Mouse (Mus musculus): Measurements from ENCODE around the gene Zfp92.
"Not testable (repeated sequence)": the region's sequence is repeated elsewhere in the genome, so short reads cannot be mapped to it uniquely, and the experiment has no call there.

The Zfp92 gene

DNA sequence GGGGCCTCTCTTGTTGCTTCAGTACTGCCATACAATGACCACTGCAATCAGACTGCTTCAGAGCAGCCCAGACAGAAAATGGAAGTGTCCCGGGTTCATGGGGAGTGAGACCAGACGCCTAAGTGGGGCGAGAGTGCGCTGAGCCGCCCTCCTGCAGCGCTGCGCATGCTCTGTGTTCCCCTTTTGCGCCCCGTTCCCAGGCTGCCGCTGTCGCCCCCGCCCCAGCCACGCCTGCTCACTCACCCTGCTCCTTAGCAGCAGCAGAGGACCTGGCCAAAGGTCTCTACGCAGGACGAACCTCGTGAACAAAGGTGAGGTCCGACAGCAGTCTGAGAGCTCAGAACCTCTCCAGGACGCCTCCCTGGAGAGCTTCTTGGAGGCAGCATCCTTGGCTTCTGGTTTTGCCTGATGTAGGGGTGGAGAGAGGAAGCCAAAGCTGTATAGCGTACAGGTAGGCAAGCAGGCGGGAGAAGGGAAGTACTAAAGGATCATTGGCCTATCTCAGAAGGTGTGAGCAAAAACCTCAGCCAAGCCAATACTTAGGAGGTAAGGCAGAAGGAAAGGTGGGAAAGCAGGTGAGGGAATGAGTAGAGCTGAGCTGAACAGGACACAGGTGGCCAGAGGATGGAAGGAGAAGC is at the start of gene Zfp92:
Gene Zfp92, plus strand, starts transcription at position 217 of the 638 bp plus-strand sequence.
- peak in 1 of 2 experiments; percentile 25 for DNase-seq

DNA sequence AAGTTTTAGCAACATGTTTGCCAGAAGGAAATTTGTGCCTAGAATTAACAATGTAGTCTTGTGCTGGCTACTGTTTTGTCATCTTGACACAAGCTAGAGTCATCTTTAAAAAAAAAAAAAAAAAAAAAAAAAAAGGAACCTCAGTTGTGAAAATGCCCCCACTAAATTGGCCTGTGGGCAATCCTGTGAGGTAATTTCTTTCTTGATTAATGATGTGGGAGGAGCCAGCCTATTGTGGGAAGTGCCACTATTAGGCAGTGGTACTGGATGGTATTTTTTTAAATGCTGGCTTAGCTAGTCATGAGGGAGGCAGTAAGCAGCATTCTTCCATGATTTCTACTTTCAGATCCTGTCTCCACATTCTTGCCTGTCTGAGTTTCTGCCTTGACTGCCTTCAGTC is 47.6 kb upstream of the Zfp92 start:
- DNase-seq = no peak

DNA sequence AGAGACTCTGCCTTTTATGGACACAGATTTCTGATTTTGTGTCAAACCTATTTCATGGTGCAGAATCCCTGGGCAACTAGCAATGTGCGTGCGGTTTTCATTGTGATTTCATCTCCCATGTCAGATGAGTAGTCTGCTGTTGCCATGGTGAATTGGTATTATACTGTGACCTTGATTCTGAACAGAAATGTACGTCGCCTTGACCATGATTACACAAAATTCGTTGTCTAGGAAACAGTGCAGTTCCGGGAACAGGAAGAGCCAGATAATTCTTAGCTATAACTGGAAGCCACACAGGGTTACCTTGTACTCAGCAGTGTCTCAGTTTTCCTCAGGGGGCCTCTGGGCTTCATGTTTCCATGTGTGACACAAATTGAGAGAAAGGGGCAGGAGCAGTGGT is 26.5 kb upstream of the Zfp92 start:
- no peak for DNase-seq

DNA sequence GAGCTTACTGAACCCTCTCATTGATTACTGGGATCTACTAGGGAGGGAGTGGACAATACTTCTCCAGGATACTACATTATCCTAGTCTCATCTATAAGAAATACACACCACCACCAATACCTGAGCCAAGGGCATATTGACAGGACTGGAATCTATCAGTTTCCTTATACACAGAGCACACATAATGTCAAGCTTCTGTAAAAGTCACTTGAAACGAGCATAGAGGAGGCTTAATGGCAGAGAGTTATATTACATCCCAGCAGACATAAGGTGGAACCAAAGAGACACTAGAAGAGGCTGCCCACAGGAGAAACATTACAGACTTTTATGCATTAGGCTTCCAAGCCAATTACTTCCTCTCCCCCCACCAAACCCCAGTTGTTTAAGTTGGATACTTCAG is 26.0 kb upstream of the Zfp92 start:
- no peak for DNase-seq

DNA sequence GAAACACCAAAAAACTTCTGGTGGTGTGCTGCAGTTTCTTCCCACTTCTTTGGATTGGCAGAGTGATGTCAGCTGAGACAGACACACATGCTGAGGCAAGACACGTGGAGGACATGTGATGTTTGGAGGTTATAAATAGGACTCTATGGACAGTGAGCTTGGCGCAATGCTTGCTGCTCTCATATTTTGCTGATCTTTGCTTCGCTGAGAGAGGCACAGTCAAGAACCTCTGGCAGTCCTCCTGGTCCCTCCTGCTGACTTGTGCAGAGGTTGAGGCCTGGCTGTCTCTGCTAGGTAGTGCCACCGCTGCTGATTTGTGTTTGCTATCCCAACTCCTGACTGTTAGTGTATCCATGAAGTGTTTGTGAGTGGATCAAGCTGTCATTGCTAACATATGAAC is 19.4 kb upstream of the Zfp92 start:
- DNase-seq = no peak

DNA sequence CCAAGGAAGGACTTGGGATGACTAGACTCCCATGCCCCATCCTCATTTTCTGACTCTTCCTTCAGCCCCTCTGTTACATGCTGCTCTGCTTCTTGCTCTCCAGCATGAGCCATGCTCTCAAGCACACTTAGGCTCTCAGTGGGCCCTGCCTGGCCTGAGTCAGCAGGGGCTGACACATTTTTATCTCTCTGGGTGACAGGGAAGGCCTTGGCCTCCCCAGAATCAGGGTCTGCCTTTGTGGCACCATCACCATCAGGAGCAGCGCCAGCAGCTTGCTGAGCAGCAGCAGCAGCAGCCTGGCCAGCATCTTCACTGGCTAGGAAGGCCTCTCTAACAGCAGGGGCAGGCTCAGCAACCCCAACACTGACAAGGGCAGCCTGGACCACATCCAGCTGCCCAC is 14.4 kb upstream of the Zfp92 start:
- no peak for DNase-seq

DNA sequence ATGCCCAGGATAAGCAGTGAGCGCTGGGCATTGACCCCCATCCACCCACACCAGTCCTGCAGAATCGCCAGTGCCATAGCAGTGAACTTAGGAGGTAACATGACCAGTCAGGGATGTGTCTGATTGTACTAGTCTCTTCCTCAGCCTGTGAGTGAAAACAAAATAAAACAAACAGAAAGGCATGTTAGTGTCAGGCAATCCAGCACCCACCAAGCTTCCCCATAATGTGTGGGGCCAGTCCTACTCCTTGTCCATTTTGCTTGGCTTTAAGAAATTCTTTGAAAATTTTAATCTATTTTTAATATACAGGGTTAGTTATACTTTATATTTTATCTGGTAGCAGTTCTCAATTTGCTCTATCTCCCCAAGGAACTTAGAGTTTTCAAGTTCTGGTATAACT is 12.3 kb upstream of the Zfp92 start, which contains the start of gene Gm18336:
Gene Gm18336, minus strand, starts transcription at position 101 of the 400 bp plus-strand sequence.
- not testable (repeated sequence) for DNase-seq

DNA sequence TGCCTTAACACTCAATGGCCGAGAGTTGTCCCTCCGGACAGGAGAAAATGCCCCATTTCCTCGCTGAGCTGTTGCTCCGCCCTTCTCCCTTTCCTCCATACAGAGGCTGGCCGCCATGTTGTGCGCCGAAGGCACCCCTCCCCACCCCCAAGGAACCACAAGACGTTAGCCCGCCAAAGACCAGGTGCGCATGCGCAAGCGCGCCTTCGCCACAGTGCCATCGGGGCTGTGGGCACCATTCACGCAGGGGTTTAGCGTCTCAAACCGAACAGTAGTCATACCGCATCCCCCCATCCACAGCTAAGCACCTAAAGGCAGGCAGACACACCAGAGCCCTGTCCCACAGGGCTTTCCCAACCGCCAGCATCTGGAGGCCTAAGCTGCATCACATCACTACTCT is 9.9 kb upstream of the Zfp92 start:
- DNase-seq = no peak

DNA sequence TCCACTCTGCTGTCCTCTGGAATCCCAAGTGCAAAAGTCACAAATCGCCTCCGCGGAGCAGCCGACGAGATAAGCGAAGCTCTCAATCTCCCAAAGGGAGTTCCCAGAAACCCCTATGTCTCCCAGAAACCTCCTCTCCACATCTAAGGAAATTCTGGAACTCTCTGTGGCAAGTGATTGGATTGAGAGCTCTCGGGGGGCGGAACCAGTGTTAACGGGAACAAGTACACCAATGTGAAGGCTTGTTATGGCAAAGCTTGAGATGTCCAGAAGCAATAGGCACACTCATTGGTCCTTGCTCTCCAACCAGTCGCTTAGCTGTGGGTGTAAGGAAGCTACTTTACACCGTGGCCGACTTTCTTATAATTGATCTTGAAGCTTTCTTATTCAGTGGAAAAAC is 9.3 kb upstream of the Zfp92 start:
- no peak for DNase-seq

DNA sequence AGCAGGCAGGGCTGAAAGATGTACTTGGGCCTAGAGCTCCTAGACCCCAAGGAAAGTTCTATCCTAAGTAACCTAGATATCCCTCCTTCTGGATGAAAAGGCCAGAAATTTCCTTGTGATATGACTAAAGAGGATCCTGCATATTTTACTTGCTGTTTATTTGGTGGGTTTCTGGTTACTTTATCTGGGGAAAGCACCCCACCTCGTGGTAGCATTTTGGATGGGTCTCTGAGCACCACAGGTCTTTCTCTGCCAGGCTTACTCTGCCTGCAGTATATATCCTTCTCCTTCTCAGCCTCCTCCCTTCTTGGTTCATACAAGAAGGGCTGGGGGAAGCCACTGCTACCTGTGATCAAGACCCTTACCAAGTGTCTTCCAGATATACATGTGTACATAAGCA is 1.9 kb downstream of the Zfp92 start:
- DNase-seq = no peak

DNA sequence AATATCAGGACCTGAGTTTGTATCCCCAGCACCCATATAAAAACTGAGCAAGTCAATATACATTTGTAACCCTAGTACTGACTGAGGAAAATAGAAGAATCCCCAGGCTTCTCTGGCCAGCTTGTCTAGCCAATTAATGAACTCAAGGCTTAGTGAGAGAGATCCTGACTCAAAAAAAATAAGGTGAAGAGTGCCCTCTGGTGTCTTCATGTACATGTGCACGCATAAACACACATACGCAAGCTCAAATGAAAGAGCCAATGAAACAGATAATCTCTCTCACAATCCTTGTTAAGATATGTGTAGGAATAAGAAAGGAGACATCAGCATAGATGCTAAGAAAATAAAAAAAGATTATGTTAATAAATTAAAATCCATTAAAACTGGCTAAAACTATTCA is 19.1 kb downstream of the Zfp92 start:
- no peak for DNase-seq

DNA sequence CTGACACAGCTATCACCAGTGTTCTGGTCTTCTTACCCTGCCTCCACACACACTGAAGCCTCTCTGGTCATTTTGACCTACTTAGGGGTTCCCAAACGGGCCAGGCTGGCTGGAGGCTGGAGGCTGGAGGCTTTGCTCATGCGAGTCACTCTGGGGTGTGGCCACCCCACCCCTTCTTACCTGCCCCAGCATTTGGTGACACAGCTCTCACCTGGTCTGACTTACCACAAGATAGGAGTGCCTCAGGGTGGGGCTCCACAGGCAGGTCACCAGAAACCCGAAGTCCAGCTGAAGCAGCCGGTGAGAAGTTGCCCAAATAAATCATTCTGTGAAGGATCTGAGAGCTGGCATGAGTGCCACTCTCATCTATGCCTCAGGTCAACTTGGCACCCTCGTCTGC is 22.0 kb downstream of the Zfp92 start:
- no peak for DNase-seq

DNA sequence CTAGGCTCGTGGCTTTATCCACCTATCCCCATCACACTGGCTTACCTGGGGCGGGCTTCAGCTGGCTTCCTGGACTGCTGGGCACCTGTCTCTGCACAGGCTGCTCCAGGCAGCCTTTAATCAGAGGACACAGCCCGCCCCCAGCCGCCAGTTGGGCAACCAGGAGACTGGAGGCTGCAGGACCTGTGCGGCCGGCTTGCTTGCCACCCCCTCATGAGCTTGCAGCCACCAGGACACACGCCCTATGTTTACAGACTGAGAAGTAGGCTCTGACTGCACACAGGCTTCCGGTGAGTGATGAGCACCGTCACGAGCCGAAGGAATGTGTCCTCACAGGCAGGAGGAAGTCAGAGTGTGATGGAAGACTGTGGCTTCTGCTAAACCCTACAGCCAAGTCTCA is 24.4 kb downstream of the Zfp92 start, which contains the start of gene Trex2:
Gene Trex2, minus strand, starts transcription at position 93 of the 400 bp plus-strand sequence.
- DNase-seq = no peak

DNA sequence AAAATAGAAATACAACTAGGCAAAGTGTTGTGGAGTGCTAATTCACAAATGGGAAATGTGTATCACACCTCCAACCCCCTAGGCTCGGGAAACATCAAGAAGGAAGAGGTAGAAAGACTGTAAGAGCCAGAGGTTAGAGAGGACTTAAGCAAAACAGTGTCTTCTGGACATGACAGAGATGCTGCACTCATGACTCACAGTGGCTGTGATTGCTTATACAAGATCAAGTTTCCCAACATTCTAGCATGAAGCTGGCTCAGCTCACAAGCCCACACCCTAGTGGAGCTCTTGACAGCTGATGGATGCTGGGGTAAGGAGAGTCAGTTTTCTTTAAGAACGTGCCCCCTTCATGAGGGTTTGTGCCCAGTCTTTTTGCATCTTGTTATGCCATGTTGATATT is 30.5 kb downstream of the Zfp92 start:
- no peak for DNase-seq

DNA sequence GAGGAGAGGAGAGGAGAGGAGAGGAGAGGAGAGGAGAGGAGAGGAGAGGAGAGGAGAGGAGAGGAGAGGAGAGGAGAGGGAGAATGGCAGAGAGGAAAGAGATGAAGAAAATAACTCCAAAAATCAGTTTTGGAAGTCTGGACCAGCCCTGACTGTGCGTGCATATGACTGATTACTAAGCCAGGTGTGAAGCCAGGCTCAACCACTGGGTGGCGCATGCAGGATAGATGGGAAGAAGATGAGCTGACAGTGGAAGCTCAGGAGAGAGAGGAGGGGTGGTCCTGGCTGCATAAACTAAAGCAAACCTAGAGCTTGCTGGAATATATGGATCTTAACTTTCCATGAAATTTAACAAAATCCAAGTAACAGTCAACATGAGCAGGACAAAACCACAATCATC is 41.1 kb downstream of the Zfp92 start:
- peak; percentile 74 to 86 for DNase-seq

DNA sequence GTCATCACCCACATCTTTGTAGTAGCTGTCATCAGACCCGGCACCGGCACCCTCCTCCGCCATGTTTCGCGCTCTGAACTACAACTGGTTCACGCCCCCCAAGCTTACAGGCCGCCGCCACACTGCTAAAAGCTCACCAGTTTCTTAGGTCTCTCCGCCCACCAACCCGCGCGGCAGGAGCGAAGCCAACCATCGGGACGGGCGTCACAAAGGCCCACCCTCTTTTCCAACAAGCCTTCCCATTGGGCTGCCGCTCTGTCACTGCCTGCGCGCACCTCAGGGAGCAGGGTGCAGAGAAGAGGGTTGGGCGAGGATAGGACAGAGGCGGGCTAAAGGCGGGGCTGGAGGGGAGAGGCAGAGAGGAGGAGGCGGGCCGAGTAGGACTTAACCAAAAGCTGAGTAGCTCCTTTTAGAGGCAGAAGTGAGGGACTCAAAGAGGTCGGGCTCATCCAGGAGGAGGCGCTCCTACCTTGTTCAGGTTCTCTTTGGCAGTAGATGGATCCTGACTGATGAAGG is 48.0 kb downstream of the Zfp92 start, which contains the start of gene Haus7:
Gene Haus7, minus strand, starts transcription at position 168 of the 516 bp plus-strand sequence.
- peak; percentile 85 to 90 for DNase-seq

DNA sequence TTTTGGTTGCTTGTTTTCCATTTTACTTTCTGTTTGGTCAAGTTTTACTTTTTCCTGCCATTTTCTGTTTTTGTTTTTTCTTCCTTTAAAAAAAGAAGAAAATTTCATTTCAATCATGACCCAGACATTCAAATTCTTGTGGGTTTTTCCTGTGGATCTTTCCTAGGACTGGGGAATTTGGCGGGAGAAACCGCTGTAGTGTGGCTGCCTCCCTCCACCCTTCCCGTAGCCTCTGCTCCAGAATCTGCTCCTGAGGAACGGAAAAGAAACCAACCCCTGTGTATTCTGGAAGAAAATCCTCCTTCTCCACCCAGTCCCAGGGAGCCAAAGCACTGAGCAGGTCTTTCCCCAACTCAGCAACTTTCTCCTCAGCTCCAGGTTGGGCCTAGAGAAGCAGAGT is 49.9 kb downstream of the Zfp92 start:
- no peak for DNase-seq

DNA sequence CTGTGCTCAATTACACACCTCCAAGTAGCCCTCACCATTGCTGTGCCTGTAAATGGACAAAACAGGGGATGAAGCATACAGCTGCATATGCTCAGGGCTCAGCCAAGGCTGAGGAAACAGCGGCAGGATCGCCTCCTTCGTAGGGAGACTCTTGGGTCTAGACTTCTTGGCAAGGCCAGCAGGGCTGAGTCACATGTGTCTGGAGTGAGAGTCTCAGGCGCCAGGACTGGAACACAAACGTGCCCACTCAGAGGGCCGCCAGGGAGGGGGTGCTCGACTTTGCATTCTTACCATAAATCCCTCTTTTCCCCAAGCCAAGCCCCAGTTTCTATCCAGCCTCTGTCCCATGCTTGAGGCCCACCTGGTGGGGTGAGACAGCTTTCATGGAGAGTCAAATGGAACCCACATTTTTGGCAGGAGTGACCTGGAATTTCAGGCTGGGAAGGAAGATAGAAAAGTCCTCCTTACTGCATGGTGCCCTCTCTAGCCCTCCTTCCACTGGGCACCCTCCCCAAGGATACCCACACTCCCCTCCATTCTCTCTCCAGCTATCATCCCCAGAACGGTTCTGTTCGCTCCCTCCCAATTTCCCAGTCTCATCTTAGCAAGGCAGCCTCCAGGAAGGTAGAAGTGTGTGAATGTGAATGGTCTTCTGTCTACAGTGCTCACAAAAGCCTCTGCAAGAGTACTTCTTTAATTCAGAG is 54.7 kb downstream of the Zfp92 start:
- DNase-seq = no peak

DNA sequence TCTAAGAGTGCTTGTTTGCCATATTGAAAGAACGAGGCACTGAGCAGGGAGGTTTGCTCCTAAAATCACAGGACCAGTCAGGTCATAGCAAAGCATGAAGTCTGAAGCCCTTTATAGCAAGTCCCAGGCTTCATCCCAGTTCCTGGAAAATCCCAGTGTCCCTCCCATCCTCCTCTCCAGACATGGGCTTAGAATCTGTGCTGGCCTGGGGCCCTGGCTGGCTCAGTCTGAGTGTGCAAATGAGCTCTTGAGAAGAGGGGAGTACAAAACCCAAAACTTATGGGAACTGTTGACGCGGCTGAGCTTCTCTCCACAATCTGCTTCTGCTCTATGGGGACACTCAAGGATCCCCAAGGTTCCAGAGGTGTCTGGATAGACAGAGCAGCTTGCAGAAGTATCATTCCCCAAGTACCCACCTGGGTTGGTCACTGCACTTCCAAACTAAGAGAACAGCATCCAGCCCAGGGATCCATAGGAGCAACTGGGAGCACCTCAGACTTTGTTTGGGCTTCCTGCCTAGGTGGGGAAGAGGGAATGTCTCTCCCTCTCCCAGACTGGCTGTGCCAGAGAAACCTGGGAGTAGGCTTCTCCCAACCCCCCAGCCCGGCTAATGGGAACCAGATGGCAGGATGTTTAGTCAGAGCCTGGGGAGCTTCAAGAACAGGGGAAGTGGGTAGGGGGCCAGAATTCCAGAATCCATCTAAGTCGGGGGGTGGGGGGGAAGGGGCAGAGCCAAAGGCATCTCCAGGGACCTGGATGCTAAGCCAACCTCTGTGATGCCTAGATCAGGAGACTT is 56.7 kb downstream of the Zfp92 start:
- DNase-seq = no peak

DNA sequence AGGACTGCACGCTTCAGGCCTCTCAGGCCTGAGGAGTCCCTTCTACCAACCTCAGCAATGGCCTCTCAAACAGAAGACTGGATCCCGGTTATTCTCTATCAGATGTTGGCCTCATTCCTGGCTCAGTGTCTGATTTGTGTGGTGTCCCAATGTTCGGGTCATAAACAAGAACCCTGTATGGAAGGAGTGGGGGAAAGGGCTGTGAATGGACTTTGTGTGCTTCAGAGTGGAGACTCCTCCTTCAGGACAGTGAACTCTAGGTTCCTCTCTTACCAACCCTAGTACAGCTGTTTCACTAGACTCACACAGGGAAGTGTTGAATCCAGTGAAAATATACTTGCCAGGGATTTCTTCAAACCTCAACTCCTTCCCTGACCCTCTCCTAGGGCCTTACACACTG is 57.4 kb downstream of the Zfp92 start:
- DNase-seq = no peak

DNA sequence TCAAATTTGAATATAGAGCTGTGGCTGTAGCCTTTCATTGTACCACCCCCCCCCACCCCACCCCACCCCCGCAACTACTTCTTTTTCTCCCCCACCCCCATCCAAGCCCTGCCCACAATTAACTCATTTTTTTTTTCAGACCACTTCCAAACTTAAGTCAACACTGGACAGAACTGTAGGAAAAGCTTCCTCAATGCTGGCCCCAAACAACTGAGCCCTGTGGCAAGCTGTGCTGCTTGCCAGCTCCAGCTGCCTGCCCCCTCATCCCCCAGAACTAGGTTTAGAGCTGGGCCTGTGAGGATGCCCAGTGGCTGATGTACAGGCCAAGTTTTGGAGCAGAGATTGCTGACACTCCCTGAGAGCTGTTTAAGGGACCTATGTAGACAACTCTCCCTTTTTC is 57.9 kb downstream of the Zfp92 start:
- DNase-seq = no peak

DNA sequence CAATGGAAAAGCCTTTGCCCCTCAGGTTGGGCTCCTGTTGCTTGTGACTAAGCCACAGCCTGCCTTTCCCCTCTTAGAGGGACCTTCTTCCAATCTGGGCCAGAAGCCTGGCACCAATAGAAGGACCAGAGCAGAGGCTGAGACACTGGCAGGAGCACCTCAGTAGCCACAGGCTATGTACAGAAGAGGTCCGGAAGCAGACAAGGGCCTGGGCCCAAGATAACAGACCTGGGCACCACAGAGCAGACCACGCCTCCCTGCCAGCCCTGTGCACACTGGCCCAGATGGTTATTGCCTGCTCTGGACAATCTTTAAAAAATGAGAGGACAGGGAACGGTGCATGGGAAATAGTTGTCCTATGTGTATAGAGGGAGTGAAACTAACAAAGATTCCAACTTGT is 60.9 kb downstream of the Zfp92 start:
- no peak for DNase-seq

Data from cerebellum, postnatal 25 days (tissue).